Mouse (Mus musculus): Measurements from ENCODE around the gene Hk1. TPM values are rescaled to one million over a fixed set of nuclear protein-coding genes. Genes with fewer than 3 reads are reported as not detected.
A peak's percentile ranks its signal among the peaks of the same experiment; 100 is the strongest.

Hk1 gene
- total and polyA plus RNA-seq, 3 experiments, result 119 to 447 (median 245) TPM

DNA sequence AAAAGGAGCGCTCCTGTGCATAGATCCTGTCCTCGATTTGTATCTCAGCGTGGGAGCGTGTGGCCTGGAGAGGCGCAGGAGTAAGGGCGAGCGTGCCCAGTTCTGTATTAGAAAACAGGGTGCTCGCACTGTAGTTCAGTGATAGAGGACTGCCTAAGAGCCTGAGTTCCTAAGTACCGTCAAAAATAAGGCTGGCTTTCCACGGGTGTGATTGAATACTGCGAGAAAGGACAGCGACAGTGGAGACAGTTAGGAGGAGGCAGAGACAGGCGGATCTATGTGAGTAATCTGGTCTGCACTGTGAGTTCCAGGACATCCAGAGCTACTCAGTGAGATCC is 148.3 kb downstream of the Hk1 start:
- H3K36me3 ChIP-seq (replicated peaks), result no peaks in the 10 kb centered on the region
- no peaks in the 10 kb centered on the region for H3K27me3 ChIP-seq (ENCODE audit: insufficient read depth, low read length)
- TF ChIP-seq GATA1 (IDR thresholded peaks at IDR 0.05; ENCODE audit: borderline replicate concordance, low read length) (no peak), POLR2AphosphoS5 (IDR thresholded peaks at IDR 0.05; ENCODE audit: insufficient replicate concordance, low read depth, low read length) (no peak), CTCF (IDR thresholded peaks at IDR 0.05; ENCODE audit: low read depth, low read length) (no peak), GATA2 (IDR thresholded peaks at IDR 0.05; ENCODE audit: borderline replicate concordance, low read depth, low read length) (no peak), TAL1 (conservative IDR thresholded peaks at IDR 0.05; ENCODE audit: low read depth, low read length) (no peak)
- peak overlapping the region; percentile 73; the same call in 1 of the 2 replicates for H3K4me3 ChIP-seq (ENCODE audit: low read depth, low read length)
- no peak for DNase-seq (ENCODE audit: low spot score)
- no peak for ATAC-seq (ENCODE audit: extremely low read depth, insufficient number of reproducible peaks, low FRiP score, poor library complexity, severe bottlenecking)
- no peaks in the 10 kb centered on the region for H3K9me3 ChIP-seq (replicated peaks)
- H3K4me1 ChIP-seq (ENCODE audit: insufficient read depth, low read depth, low read length), result peaks cover 26% of the 10 kb centered on the region

DNA sequence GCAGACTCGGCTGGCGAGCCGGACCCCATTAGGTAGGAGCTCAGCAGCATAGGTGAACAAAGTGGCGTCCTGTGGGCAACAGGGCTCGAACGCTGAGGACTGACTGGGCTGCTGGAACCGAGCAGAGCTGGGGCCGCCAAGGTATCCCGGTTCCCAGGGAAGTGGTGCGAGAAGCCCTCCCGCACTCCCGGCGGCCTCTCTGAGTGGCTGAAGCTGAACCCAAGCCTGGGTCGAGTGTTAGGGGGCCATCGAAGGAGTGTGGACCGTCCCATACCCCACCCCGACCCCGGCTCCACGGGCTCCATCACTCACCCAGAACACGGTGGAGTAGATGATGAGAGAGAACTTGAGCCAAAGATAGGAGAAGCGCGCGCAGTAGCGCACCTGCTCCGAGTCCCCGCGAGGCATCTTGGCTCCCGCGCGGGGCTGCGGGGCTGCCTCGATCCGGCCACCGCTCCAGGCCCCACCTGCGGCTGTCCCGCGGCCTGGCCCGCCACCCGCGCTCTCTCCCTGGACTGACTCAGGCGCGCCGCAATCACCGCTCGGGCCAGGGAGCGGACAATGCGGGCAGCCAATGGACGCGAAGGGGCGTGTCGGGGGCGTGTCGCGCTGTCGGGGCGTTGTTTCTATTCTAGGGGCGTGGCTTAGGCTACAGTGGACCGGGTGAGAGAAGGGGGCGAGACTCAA is 148.9 kb downstream of the Hk1 start, which contains the start of gene Tspan15:
Gene Tspan15, minus strand, starts transcription at position 544 of the 687 bp plus-strand sequence.
- Histone ChIP-seq H3K27me3 (ENCODE audit: insufficient read depth, low read length) (no peaks in the 10 kb centered on the region), H3K4me3 (ENCODE audit: low read depth, low read length) (peak within 1 kb of the TSS; percentile 73), H3K4me1 (ENCODE audit: insufficient read depth, low read depth, low read length) (peaks cover 26% of the 10 kb centered on the region), H3K36me3 (replicated peaks) (no peaks in the 10 kb centered on the region), H3K9me3 (replicated peaks) (no peaks in the 10 kb centered on the region)
- no peak for TF ChIP-seq GATA1 (IDR thresholded peaks at IDR 0.05; ENCODE audit: borderline replicate concordance, low read length)
- no peak for TF ChIP-seq TAL1 (conservative IDR thresholded peaks at IDR 0.05; ENCODE audit: low read depth, low read length)
- TF ChIP-seq CTCF (IDR thresholded peaks at IDR 0.05; ENCODE audit: low read depth, low read length), result no peak
- no peak for TF ChIP-seq GATA2 (IDR thresholded peaks at IDR 0.05; ENCODE audit: borderline replicate concordance, low read depth, low read length)
- TF ChIP-seq POLR2AphosphoS5 (IDR thresholded peaks at IDR 0.05; ENCODE audit: insufficient replicate concordance, low read depth, low read length), result no peak
- peak; percentile 75 for ATAC-seq (ENCODE audit: extremely low read depth, insufficient number of reproducible peaks, low FRiP score, poor library complexity, severe bottlenecking)
- peak; percentile 92 for DNase-seq (ENCODE audit: low spot score)

DNA sequence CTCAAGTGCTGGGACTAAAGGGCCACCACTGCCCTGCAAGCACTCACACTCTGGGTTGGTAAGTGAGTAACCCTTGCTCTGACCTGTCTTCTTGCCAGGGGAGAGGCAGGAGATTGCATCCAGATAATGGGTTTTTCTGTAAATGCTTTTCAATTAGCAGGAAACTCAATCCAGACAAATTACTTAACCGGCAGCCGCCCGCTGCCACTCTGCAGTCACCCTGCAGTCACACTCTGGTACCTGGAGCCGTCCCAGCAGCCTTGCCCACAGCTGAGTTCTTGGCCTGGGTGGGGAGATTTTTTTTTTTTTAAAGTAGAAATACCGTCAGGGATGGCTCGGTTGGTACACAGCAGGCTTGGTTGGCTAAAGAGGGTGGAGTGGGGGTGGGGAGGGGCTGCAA is 151.6 kb downstream of the Hk1 start:
- Histone ChIP-seq H3K27me3 (ENCODE audit: insufficient read depth, low read length) (no peaks in the 10 kb centered on the region), H3K4me1 (ENCODE audit: insufficient read depth, low read depth, low read length) (peaks cover 26% of the 10 kb centered on the region), H3K9me3 (replicated peaks) (no peaks in the 10 kb centered on the region), H3K4me3 (ENCODE audit: low read depth, low read length) (no peak overlapping the region), H3K36me3 (replicated peaks) (no peaks in the 10 kb centered on the region)
- DNase-seq (ENCODE audit: low spot score) (no peak), ATAC-seq (ENCODE audit: extremely low read depth, insufficient number of reproducible peaks, low FRiP score, poor library complexity, severe bottlenecking) (no peak)
- no peak for TF ChIP-seq GATA1 (IDR thresholded peaks at IDR 0.05; ENCODE audit: borderline replicate concordance, low read length)
- no peak for TF ChIP-seq CTCF (IDR thresholded peaks at IDR 0.05; ENCODE audit: low read depth, low read length)
- no peak for TF ChIP-seq POLR2AphosphoS5 (IDR thresholded peaks at IDR 0.05; ENCODE audit: insufficient replicate concordance, low read depth, low read length)
- TF ChIP-seq TAL1 (conservative IDR thresholded peaks at IDR 0.05; ENCODE audit: low read depth, low read length), result no peak
- no peak for TF ChIP-seq GATA2 (IDR thresholded peaks at IDR 0.05; ENCODE audit: borderline replicate concordance, low read depth, low read length)

DNA sequence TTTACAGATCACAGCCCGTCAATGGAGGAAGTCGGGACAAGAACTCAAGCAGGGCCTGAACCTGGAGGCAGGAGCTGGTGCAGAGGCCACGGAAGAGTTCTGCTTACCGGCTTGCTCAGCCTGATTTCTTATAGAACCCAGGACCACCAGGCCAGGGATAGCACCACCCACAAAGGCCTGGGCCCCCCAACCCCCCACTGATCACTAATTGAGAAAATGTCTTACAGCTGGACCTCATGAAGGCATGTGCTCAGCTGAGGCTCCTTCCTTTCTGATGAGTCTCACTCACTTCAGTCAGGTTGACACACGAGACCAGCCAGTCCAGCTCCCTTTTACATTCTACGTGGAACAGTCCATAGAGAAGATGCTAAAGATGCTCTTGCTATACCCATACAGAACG is 153.9 kb downstream of the Hk1 start:
- Histone ChIP-seq H3K27me3 (ENCODE audit: insufficient read depth, low read length) (no peaks in the 10 kb centered on the region), H3K36me3 (replicated peaks) (no peaks in the 10 kb centered on the region), H3K9me3 (replicated peaks) (no peaks in the 10 kb centered on the region), H3K4me1 (ENCODE audit: insufficient read depth, low read depth, low read length) (peaks cover 26% of the 10 kb centered on the region), H3K4me3 (ENCODE audit: low read depth, low read length) (no peak overlapping the region)
- ATAC-seq (ENCODE audit: extremely low read depth, insufficient number of reproducible peaks, low FRiP score, poor library complexity, severe bottlenecking) (no peak), DNase-seq (ENCODE audit: low spot score) (no peak)
- TF ChIP-seq GATA2 (IDR thresholded peaks at IDR 0.05; ENCODE audit: borderline replicate concordance, low read depth, low read length) (no peak), CTCF (IDR thresholded peaks at IDR 0.05; ENCODE audit: low read depth, low read length) (no peak), GATA1 (IDR thresholded peaks at IDR 0.05; ENCODE audit: borderline replicate concordance, low read length) (no peak), POLR2AphosphoS5 (IDR thresholded peaks at IDR 0.05; ENCODE audit: insufficient replicate concordance, low read depth, low read length) (no peak)

DNA sequence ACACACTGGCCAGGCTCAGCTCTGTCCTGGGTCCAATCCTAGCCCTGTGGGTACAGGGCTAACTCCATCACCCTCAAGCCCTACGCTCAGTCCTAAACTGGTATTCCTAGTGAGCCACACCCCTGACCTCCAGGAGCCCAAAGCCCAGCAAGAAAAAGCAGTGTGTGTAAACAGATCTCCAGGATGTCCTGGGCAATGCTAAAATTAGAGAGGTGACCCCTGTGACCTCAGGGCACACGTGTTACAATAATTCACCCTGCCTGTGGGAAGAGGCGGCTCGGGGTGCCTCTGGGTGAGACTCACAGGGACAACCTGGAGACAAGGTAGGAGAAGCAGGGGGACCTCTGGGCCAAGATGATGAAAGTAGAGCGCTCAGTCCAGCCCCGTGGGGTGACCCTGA is 155.5 kb downstream of the Hk1 start:
- TF ChIP-seq TAL1 (conservative IDR thresholded peaks at IDR 0.05; ENCODE audit: low read depth, low read length) (no peak), POLR2AphosphoS5 (IDR thresholded peaks at IDR 0.05; ENCODE audit: insufficient replicate concordance, low read depth, low read length) (no peak), CTCF (IDR thresholded peaks at IDR 0.05; ENCODE audit: low read depth, low read length) (no peak), GATA2 (IDR thresholded peaks at IDR 0.05; ENCODE audit: borderline replicate concordance, low read depth, low read length) (no peak), GATA1 (IDR thresholded peaks at IDR 0.05; ENCODE audit: borderline replicate concordance, low read length) (no peak)
- ATAC-seq (ENCODE audit: extremely low read depth, insufficient number of reproducible peaks, low FRiP score, poor library complexity, severe bottlenecking), result no peak
- DNase-seq (ENCODE audit: low spot score), result no peak
- Histone ChIP-seq H3K4me3 (ENCODE audit: low read depth, low read length) (no peak overlapping the region), H3K9me3 (replicated peaks) (no peaks in the 10 kb centered on the region), H3K27me3 (ENCODE audit: insufficient read depth, low read length) (no peaks in the 10 kb centered on the region), H3K36me3 (replicated peaks) (no peaks in the 10 kb centered on the region), H3K4me1 (ENCODE audit: insufficient read depth, low read depth, low read length) (peaks cover 30% of the 10 kb centered on the region)

DNA sequence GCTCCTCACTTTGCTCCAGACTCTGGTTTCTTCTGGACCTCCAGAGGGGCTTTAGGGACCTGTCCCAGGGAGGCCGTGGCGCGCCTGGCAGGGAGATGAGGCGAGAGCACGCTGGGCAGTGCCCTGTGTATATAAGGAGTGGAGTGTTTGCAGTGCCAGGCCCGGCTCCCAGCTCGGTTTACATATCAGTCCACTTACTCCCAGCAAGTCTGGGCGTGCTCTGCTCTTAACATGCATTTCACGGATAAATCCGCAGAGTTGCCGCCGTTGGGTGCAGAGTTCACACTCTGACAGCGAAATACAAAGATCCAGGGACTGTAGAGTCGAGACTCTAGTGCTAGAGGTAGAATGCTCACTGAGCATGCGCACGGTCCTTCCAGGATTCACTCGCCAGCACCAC is 156.9 kb downstream of the Hk1 start:
- DNase-seq (ENCODE audit: low spot score), result no peak

More for the DNA sequence above, 156.9 kb downstream of the Hk1 start:
- no peak for ATAC-seq (ENCODE audit: extremely low read depth, insufficient number of reproducible peaks, low FRiP score, poor library complexity, severe bottlenecking)
- TF ChIP-seq TAL1 (conservative IDR thresholded peaks at IDR 0.05; ENCODE audit: low read depth, low read length) (no peak), GATA1 (IDR thresholded peaks at IDR 0.05; ENCODE audit: borderline replicate concordance, low read length) (no peak), POLR2AphosphoS5 (IDR thresholded peaks at IDR 0.05; ENCODE audit: insufficient replicate concordance, low read depth, low read length) (no peak)
- no peak overlapping the region for H3K4me3 ChIP-seq (ENCODE audit: low read depth, low read length)
- H3K4me1 ChIP-seq (ENCODE audit: insufficient read depth, low read depth, low read length), result peaks cover 37% of the 10 kb centered on the region
- H3K27me3 ChIP-seq (ENCODE audit: insufficient read depth, low read length), result no peaks in the 10 kb centered on the region
- H3K36me3 ChIP-seq (replicated peaks), result no peaks in the 10 kb centered on the region
- H3K9me3 ChIP-seq (replicated peaks), result no peaks in the 10 kb centered on the region
